33 mouse cellular contexts compared by ENCODE assay signal in genomic region chr2:25541644-25542367, GRCm38 (mm10). TPM values are rescaled to one million over a fixed set of nuclear protein-coding genes. Genes with fewer than 3 reads are reported as not detected.
DNase-seq lines count a peak whose midpoint lies in the region; ATAC-seq lines count a peak whose summit lies in the region.
"Had no signal": no experiment of that assay in that cellular context is flagged by ENCODE, and none has a peak within 500 bp of the region (broad histone marks: within the 10 kb centered on the region; RNA-seq: fewer than 3 reads in every experiment).

No protein-coding gene starts in this region.

- H3K4me1 ChIP-seq in hindbrain, embryonic 13.5 days (replicated peaks): peaks cover 24% of the 10 kb centered on the region
- 0 out of 2 replicates have a peak, but pooled peaks cover 6% of the 10 kb centered on the region for H3K4me1 ChIP-seq in hindbrain, embryonic 14.5 days (replicated peaks; ENCODE audit: control insufficient read depth, insufficient read depth, low read length)
- H3K4me1 ChIP-seq in limb, embryonic 12.5 days (replicated peaks): peaks cover 21% of the 10 kb centered on the region
- peaks cover 22% of the 10 kb centered on the region for H3K4me1 ChIP-seq in limb, embryonic 10.5 days

- no peak overlapping the region for H3K4me3 ChIP-seq in hindbrain, embryonic 13.5 days
- no peak overlapping the region for H3K4me3 ChIP-seq in hindbrain, embryonic 14.5 days (replicated peaks; ENCODE audit: low read length)
- no peak overlapping the region for H3K4me3 ChIP-seq in limb, embryonic 12.5 days (replicated peaks)
- no peak overlapping the region for H3K4me3 ChIP-seq in limb, embryonic 10.5 days
- H3K4me3 ChIP-seq: embryonic facial prominence, embryonic 10.5 days; embryonic facial prominence, embryonic 15.5 days; forebrain, embryonic 13.5 days; heart, embryonic 10.5 days; heart, embryonic 15.5 days; hindbrain, embryonic 15.5 days; limb, embryonic 15.5 days; liver, embryonic 13.5 days; midbrain, embryonic 10.5 days; midbrain, embryonic 15.5 days had no signal

- no peak overlapping the region for H3K4me2 ChIP-seq in hindbrain, embryonic 13.5 days
- H3K4me2 ChIP-seq in hindbrain, embryonic 14.5 days (replicated peaks): no peak overlapping the region
- no peak overlapping the region for H3K4me2 ChIP-seq in limb, embryonic 12.5 days
- H3K4me2 ChIP-seq: embryonic facial prominence, embryonic 15.5 days; forebrain, embryonic 13.5 days; heart, embryonic 15.5 days; hindbrain, embryonic 15.5 days; limb, embryonic 15.5 days; liver, embryonic 13.5 days; midbrain, embryonic 15.5 days had no signal

- no peak for DNase-seq in hindbrain, embryonic 14.5 days (ENCODE audit: low spot score)
- no peak for DNase-seq in limb, embryonic 10.5 days (ENCODE audit: low spot score)
- DNase-seq in 3134 (ENCODE audit: extremely low read depth, insufficient read length, low spot score) (peak; percentile 34), ZHBTc4 (ENCODE audit: low read depth, low spot score) (peak; percentile 16)
- no peak for DNase-seq in heart, postnatal 4 days
- DNase-seq: adrenal gland, adult 8-10 months; cerebellum, adult 2 months; cerebellum, postnatal 25 days; gastrocnemius, postnatal 14 days; heart, adult 11 months; heart, postnatal 36 days; kidney, adult 8-10 months; kidney, postnatal 4 days; liver, embryonic 13.5 days; lung, adult 2 months; right cerebral cortex, postnatal 25 days; spleen, adult 18-20 months; thymus, postnatal 14 days had no signal

- H3K36me3 ChIP-seq in hindbrain, embryonic 13.5 days: peaks cover 12% of the 10 kb centered on the region
- H3K36me3 ChIP-seq in hindbrain, embryonic 14.5 days (replicated peaks; ENCODE audit: control insufficient read depth, insufficient read depth): peaks cover 13% of the 10 kb centered on the region; the same call in 1 of the 2 replicates
- peaks cover 31% of the 10 kb centered on the region for H3K36me3 ChIP-seq in limb, embryonic 12.5 days
- H3K36me3 ChIP-seq in limb, embryonic 10.5 days: peaks cover 47% of the 10 kb centered on the region
- H3K36me3 ChIP-seq: hindbrain, embryonic 15.5 days had no signal

- no peaks in the 10 kb centered on the region for H3K9me3 ChIP-seq in hindbrain, embryonic 13.5 days
- H3K9me3 ChIP-seq in hindbrain, embryonic 14.5 days (ENCODE audit: control insufficient read depth, low read length): no peaks in the 10 kb centered on the region
- H3K9me3 ChIP-seq in limb, embryonic 12.5 days: no peaks in the 10 kb centered on the region
- no peaks in the 10 kb centered on the region for H3K9me3 ChIP-seq in limb, embryonic 10.5 days (replicated peaks)
- H3K9me3 ChIP-seq: embryonic facial prominence, embryonic 10.5 days; embryonic facial prominence, embryonic 15.5 days; forebrain, embryonic 13.5 days; heart, embryonic 10.5 days; heart, embryonic 15.5 days; hindbrain, embryonic 15.5 days; limb, embryonic 15.5 days; liver, embryonic 13.5 days; midbrain, embryonic 10.5 days; midbrain, embryonic 15.5 days had no signal

- 0 out of 2 replicates have a peak overlapping the region, but pooled peaks have one; percentile 9 for H3K9ac ChIP-seq in hindbrain, embryonic 13.5 days
- no peak overlapping the region for H3K9ac ChIP-seq in hindbrain, embryonic 14.5 days
- H3K9ac ChIP-seq in limb, embryonic 12.5 days (replicated peaks): 0 out of 2 replicates have a peak overlapping the region, but pooled peaks have one; percentile 18
- H3K9ac ChIP-seq: embryonic facial prominence, embryonic 15.5 days; forebrain, embryonic 13.5 days; heart, embryonic 15.5 days; hindbrain, embryonic 15.5 days; limb, embryonic 15.5 days; liver, embryonic 13.5 days; midbrain, embryonic 15.5 days had no signal

- ATAC-seq in hindbrain, embryonic 13.5 days (ENCODE audit: low FRiP score): no peak
- no peak for ATAC-seq in hindbrain, embryonic 14.5 days (ENCODE audit: low FRiP score)
- no peak for ATAC-seq in limb, embryonic 12.5 days (ENCODE audit: insufficient number of reproducible peaks, insufficient read depth, low FRiP score, low TSS enrichment, low read depth)
- ATAC-seq: CD4-positive, CD25-positive, alpha-beta regulatory T cell, adult 4 months; forebrain, embryonic 13.5 days; inflammation-experienced regulatory T-cells, adult 6 months; midbrain, embryonic 15.5 days had no signal

- no peaks in the 10 kb centered on the region for H3K27me3 ChIP-seq in hindbrain, embryonic 13.5 days
- no peaks in the 10 kb centered on the region for H3K27me3 ChIP-seq in hindbrain, embryonic 14.5 days (ENCODE audit: control insufficient read depth, insufficient read depth, low read length)
- no peaks in the 10 kb centered on the region for H3K27me3 ChIP-seq in limb, embryonic 12.5 days
- H3K27me3 ChIP-seq in limb, embryonic 10.5 days (ENCODE audit: low read depth, poor library complexity, severe bottlenecking): no peaks in the 10 kb centered on the region
- H3K27me3 ChIP-seq: embryonic facial prominence, embryonic 15.5 days; forebrain, embryonic 13.5 days; heart, embryonic 15.5 days; hindbrain, embryonic 15.5 days; limb, embryonic 15.5 days; liver, embryonic 13.5 days; midbrain, embryonic 15.5 days had no signal

- 86% methylated on average over 10 of the region's 10 CpGs for WGBS in hindbrain, embryonic 13.5 days
- 90% methylated on average over 10 of the region's 10 CpGs for WGBS in hindbrain, embryonic 14.5 days
- 79% methylated on average over 10 of the region's 10 CpGs for WGBS in limb, embryonic 12.5 days
- 81% methylated on average over 10 of the region's 10 CpGs for WGBS in limb, embryonic 10.5 days

- H3K27ac ChIP-seq in hindbrain, embryonic 13.5 days: no peak overlapping the region
- H3K27ac ChIP-seq in hindbrain, embryonic 14.5 days: no peak overlapping the region
- H3K27ac ChIP-seq in limb, embryonic 12.5 days: no peak overlapping the region
- no peak overlapping the region for H3K27ac ChIP-seq in limb, embryonic 10.5 days
- H3K27ac ChIP-seq: embryonic facial prominence, embryonic 10.5 days; embryonic facial prominence, embryonic 15.5 days; forebrain, embryonic 13.5 days; heart, embryonic 10.5 days; heart, embryonic 15.5 days; hindbrain, embryonic 15.5 days; limb, embryonic 15.5 days; liver, embryonic 13.5 days; macrophage; midbrain, embryonic 10.5 days; midbrain, embryonic 15.5 days had no signal

RNA-seq across cellular contexts. Expression of gene Traf2, which starts 4.9 kb away (rescaled TPM):
- 21.1 and 21.2 TPM in 2 replicates for polyA plus RNA-seq in hindbrain, embryonic 13.5 days (2015; fragmentation: Nextera tagmentation; extraction: Ambion mirVana)
- polyA plus RNA-seq in hindbrain, embryonic 14.5 days (2014; fragmentation: Nextera tagmentation; extraction: Ambion mirVana): 15.6 and 16.3 TPM in 2 replicates
- polyA plus RNA-seq in limb, embryonic 12.5 days (2016; fragmentation: Nextera tagmentation; extraction: Ambion mirVana): 36.9 and 39.2 TPM in 2 replicates
- 46.1 and 46.2 TPM in 2 replicates for polyA plus RNA-seq in limb, embryonic 10.5 days (2016; fragmentation: Nextera tagmentation; extraction: Ambion mirVana)
- total RNA-seq in heart, postnatal 4 days (2021): 10 to 100 TPM; 13.2 to 15.8 TPM

RNA-seq across cellular contexts. Expression of gene Edf1, which starts 15.8 kb away (rescaled TPM):
- polyA plus RNA-seq in hindbrain, embryonic 13.5 days (2015; fragmentation: Nextera tagmentation; extraction: Ambion mirVana): 409 and 436 TPM in 2 replicates
- polyA plus RNA-seq in hindbrain, embryonic 14.5 days (2014; fragmentation: Nextera tagmentation; extraction: Ambion mirVana): 353 and 366 TPM in 2 replicates
- 320 and 329 TPM in 2 replicates for polyA plus RNA-seq in limb, embryonic 12.5 days (2016; fragmentation: Nextera tagmentation; extraction: Ambion mirVana)
- 307 and 320 TPM in 2 replicates for polyA plus RNA-seq in limb, embryonic 10.5 days (2016; fragmentation: Nextera tagmentation; extraction: Ambion mirVana)
- total RNA-seq in heart, postnatal 4 days (2021): 100 to 1,000 TPM; 151 to 152 TPM

RNA-seq across cellular contexts. Expression of gene Mamdc4, which starts 32.8 kb away (rescaled TPM):
- polyA plus RNA-seq in hindbrain, embryonic 13.5 days (2015; fragmentation: Nextera tagmentation; extraction: Ambion mirVana): 2.3 and 2.6 TPM in 2 replicates
- polyA plus RNA-seq in hindbrain, embryonic 14.5 days (2014; fragmentation: Nextera tagmentation; extraction: Ambion mirVana): 1.3 and 1.7 TPM in 2 replicates
- polyA plus RNA-seq in limb, embryonic 12.5 days (2016; fragmentation: Nextera tagmentation; extraction: Ambion mirVana): 2.3 and 3.0 TPM in 2 replicates
- polyA plus RNA-seq in limb, embryonic 10.5 days (2016; fragmentation: Nextera tagmentation; extraction: Ambion mirVana): 2.3 and 8.2 TPM in 2 replicates
- total RNA-seq in heart, postnatal 4 days (2021): 1 to 10 TPM; 1.4 to 2.3 TPM

RNA-seq across cellular contexts. Expression of gene Phpt1, which starts 33.2 kb away (rescaled TPM):
- 179 and 182 TPM in 2 replicates for polyA plus RNA-seq in hindbrain, embryonic 13.5 days (2015; fragmentation: Nextera tagmentation; extraction: Ambion mirVana)
- 171 and 187 TPM in 2 replicates for polyA plus RNA-seq in hindbrain, embryonic 14.5 days (2014; fragmentation: Nextera tagmentation; extraction: Ambion mirVana)
- 183 and 184 TPM in 2 replicates for polyA plus RNA-seq in limb, embryonic 12.5 days (2016; fragmentation: Nextera tagmentation; extraction: Ambion mirVana)
- 157 and 161 TPM in 2 replicates for polyA plus RNA-seq in limb, embryonic 10.5 days (2016; fragmentation: Nextera tagmentation; extraction: Ambion mirVana)
- 100 to 1,000 TPM; 100 to 101 TPM for total RNA-seq in heart, postnatal 4 days (2021)

RNA-seq across cellular contexts. Expression of gene Ajm1, which starts 39.8 kb away (rescaled TPM):
- polyA plus RNA-seq in hindbrain, embryonic 13.5 days (2015; fragmentation: Nextera tagmentation; extraction: Ambion mirVana): 8.1 and 8.2 TPM in 2 replicates
- polyA plus RNA-seq in hindbrain, embryonic 14.5 days (2014; fragmentation: Nextera tagmentation; extraction: Ambion mirVana): 10.8 and 12.7 TPM in 2 replicates
- polyA plus RNA-seq in limb, embryonic 12.5 days (2016; fragmentation: Nextera tagmentation; extraction: Ambion mirVana): 0.08 and 0.23 TPM in 2 replicates
- polyA plus RNA-seq in limb, embryonic 10.5 days (2016; fragmentation: Nextera tagmentation; extraction: Ambion mirVana): 0.06 and 0.08 TPM in 2 replicates
- total RNA-seq in heart, postnatal 4 days (2021): under 1 TPM; 0.14 to 0.41 TPM
- total RNA-seq: neutrophil, adult 5-6 weeks had no signal
- polyA plus RNA-seq: CD4-positive, CD25-positive, alpha-beta regulatory T cell, adult 4 months; liver, embryonic 13.5 days had no signal

Comparison
In these comparisons a context has a peak if more than half of its experiments do, and no peak if none do; other contexts are left out.
1. DNase-seq: peak in 3134 (single experiment) and ZHBTc4 (single experiment); none in hindbrain, embryonic 14.5 days (single experiment), limb, embryonic 10.5 days (single experiment) and heart, postnatal 4 days (single experiment).